Mouse (Mus musculus) testis, adult 2 months (tissue): ENCODE measurements around the gene Atg4b.

Experiments used
- CTCF ChIP-seq: fragments of 200-500 bp; IDR thresholded peaks from 2 replicates; pipeline ENCODE4 v1.5.1; 2012; ENCODE audit warnings: low read depth, mild to moderate bottlenecking, inconsistent platforms, low read length, moderate library complexity; ENCODE audit not compliant: control insufficient read depth, insufficient read depth, insufficient replicate concordance
- POLR2A ChIP-seq: fragments of 200-500 bp; IDR thresholded peaks from 2 replicates; pipeline ENCODE4 v1.6.1; 2012; ENCODE audit warnings: low read depth, mild to moderate bottlenecking, inconsistent platforms, low read length, moderate library complexity; ENCODE audit not compliant: control insufficient read depth

- TF ChIP-seq CTCF (no peak), POLR2A (no peak)
These were observed 73.3 kb downstream of the Atg4b start, which contains the start of gene D2hgdh for GRCm38 (mm10) chr1:93824609-93825008.
